Mouse (Mus musculus) intestine, embryonic 14.5 days (tissue): ENCODE measurements at regions not wholly inside any gene's neighbourhood (a gene's known extent, or its start where the extent isn't known, plus 50 kb on each side); places are given as distances from the start of the nearest gene placed in this dataset.

Experiments
- ATAC-seq: fragments of 200-750 bp; cut with Nextera tagmentation; replicated peaks from 2 replicates; pipeline ENCODE4 v1.8.0; 2017; ENCODE audit warnings: low read depth, moderate number of reproducible peaks, moderate TSS enrichment, moderate library complexity; ENCODE audit not compliant: low FRiP score, low TSS enrichment
- DNase-seq: peaks from one replicate; pipeline ENCODE4 v3.0.0-alpha.2; 2018; ENCODE audit warnings: low spot score
- H3K27ac ChIP-seq: fragments of 300-500 bp; sonication (generic); 2 replicates; pipeline ENCODE4 v1.5.1; 2014; ENCODE audit warnings: low read depth, mild to moderate bottlenecking, control low read depth
- H3K27me3 ChIP-seq: fragments of 300-500 bp; sonication (generic); replicated peaks from 2 replicates; pipeline ENCODE4 v1.6.1; 2014; ENCODE audit warnings: low read length, control low read depth; ENCODE audit not compliant: control insufficient read depth, insufficient read depth
- H3K36me3 ChIP-seq: fragments of 300-500 bp; sonication (generic); 2 replicates; pipeline ENCODE4 v1.6.1; 2014; ENCODE audit warnings: low read length, control low read depth; ENCODE audit not compliant: control insufficient read depth, insufficient read depth
- H3K4me1 ChIP-seq: fragments of 300-500 bp; sonication (generic); replicated peaks from 2 replicates; pipeline ENCODE4 v1.6.1; 2014; ENCODE audit warnings: low read length, control low read depth, mixed read lengths; ENCODE audit not compliant: control insufficient read depth, insufficient read depth
- H3K4me2 ChIP-seq: fragments of 300-500 bp; sonication (generic); 2 replicates; pipeline ENCODE4 v1.6.1; 2014; ENCODE audit warnings: low read length
- H3K4me3 ChIP-seq: fragments of 300-500 bp; sonication (generic); 2 replicates; pipeline ENCODE4 v1.5.1; 2014; ENCODE audit warnings: low read depth, low read length, control low read depth, mixed read lengths
- H3K9ac ChIP-seq: fragments of 300-500 bp; sonication (generic); 2 replicates; pipeline ENCODE4 v1.6.1; 2014; ENCODE audit warnings: mild to moderate bottlenecking, low read length
- H3K9me3 ChIP-seq: fragments of 300-500 bp; sonication (generic); 2 replicates; pipeline ENCODE4 v1.6.1; 2016; ENCODE audit warnings: low read length, control low read depth; ENCODE audit not compliant: control insufficient read depth
- WGBS: fragments of 180-500 bp; shearing (Covaris S2); extraction: QIAGEN DNeasy Blood & Tissue Kit; methylation state at CpG from one replicate; pipeline ENCODE4 v1.1.7; 2014; 5-methylcytosine and 5-hydroxymethylcytosine counted together

DNA sequence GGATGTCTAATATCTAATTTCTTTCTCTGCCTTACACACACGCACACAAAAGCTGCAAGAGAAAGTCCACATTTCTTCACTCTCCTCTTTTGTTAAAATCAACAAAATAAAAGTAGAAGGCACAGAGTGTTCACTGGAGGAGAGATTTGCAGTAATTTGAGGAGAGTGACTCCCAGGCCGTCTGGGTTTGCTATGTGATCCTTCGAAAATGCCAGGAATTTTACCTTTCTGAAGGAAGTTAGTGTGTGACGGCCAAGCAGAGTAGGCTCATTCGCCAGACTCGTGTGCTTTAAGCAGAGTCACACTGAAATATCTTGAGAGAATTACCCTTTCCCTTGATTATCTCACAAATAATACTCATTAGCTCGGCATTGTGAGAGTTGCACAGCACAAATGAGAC is 216.0 kb downstream of the Rnd3 start:
- ATAC-seq = no peak
- Histone ChIP-seq H3K4me1 (no peaks in the 10 kb centered on the region), H3K27me3 (no peaks in the 10 kb centered on the region), H3K9me3 (no peaks in the 10 kb centered on the region), H3K9ac (no peak overlapping the region), H3K4me3 (no peak overlapping the region), H3K4me2 (no peak overlapping the region), H3K36me3 (no peaks in the 10 kb centered on the region), H3K27ac (no peak overlapping the region)
- no peak for DNase-seq
- whole genome bisulfite sequencing = 36% methylated on average over 7 of the region's 7 CpGs

DNA sequence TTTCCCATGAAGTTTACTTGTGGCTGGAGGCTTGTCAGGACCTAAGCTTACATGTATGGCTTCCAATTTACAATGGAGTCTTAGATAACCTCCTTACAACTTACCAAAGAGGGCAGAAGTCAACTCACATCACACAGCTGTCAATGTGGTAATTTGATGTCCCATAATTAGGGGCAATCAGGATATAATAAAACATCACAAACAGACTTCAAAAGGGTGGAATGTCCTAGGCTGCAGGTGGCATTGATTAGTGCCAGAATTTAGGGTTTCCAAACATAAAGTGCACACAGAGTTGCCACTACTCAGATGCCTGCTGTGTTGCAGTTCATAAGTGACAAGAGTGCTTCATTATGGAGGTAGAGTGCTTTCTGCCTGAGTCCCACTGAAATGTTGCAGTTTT is 227.9 kb downstream of the Rnd3 start:
- ATAC-seq (no peak), DNase-seq (no peak)
- Histone ChIP-seq H3K9ac (no peak overlapping the region), H3K9me3 (no peaks in the 10 kb centered on the region), H3K4me3 (no peak overlapping the region), H3K27ac (no peak overlapping the region), H3K27me3 (no peaks in the 10 kb centered on the region), H3K4me1 (no peaks in the 10 kb centered on the region), H3K4me2 (no peak overlapping the region), H3K36me3 (no peaks in the 10 kb centered on the region)

DNA sequence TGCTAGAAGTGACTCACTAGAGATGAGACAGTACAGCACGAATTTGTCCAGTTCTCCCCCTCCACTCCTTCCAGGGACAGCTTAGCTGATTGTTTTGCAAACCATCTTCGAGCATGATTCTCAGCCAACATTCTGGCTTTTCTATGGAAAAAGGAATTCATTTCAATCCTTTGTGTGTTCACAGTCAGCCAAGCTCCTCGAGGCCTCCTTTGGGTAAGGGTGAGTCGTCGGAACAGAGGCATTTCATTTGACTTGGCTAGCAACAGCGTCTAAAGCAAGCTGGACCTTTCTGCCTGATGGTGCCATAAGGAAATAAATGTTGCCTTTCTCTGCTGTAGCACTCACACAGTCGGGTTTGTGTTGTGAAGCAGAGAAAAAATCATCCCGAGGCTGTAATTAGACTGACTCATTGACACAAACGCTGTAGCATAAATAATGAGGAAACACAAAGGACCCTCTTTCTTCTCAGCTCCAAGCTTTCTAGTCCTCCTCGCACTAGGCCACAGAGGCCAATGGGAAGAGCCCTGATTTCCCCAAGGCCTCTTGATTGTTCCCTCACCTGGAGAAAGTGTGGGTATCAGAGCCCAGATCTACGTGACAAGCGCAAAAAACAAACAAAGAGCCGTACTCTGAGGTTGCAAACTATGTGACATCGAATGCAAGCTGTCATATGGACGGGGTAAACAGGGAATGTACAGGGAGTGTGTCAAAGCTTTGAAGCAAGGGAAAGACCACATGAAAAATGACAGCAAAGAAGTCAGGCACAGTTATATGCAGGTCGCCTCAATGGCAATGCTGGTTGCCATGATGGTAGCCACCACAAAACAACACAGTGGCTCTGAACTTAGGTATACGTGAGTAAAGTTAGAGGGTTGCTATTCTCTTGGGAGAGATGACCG is 232.3 kb downstream of the Rnd3 start:
- Histone ChIP-seq H3K9me3 (no peaks in the 10 kb centered on the region), H3K27me3 (no peaks in the 10 kb centered on the region), H3K4me3 (no peak overlapping the region), H3K36me3 (no peaks in the 10 kb centered on the region), H3K4me1 (no peaks in the 10 kb centered on the region), H3K27ac (no peak overlapping the region), H3K4me2 (no peak overlapping the region), H3K9ac (no peak overlapping the region)
- ATAC-seq = no peak
- 69% methylated on average over 18 of the region's 18 CpGs for WGBS
- peak; percentile 52 for DNase-seq

DNA sequence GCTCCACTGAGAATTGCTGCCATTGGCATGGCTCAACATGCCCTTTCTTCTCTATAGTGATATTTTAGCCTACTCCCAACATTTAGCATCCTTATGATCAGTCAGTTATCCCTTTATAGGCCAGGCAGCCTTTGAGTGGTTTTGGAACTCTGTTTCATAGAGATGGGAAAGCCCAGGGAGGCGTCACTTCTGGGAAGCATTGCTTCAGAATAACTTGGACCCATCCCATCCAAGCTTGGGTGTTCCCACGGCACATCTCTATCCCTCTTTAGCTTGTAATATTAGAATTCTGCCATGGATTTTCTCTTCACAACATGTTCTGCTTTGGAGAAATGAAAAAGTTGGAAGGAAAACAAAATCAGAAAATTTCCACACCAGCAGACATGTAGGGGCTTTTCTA is 233.8 kb downstream of the Rnd3 start:
- DNase-seq (no peak), ATAC-seq (no peak)
- Histone ChIP-seq H3K9ac (no peak overlapping the region), H3K27ac (no peak overlapping the region), H3K4me1 (no peaks in the 10 kb centered on the region), H3K36me3 (no peaks in the 10 kb centered on the region), H3K4me3 (no peak overlapping the region), H3K27me3 (no peaks in the 10 kb centered on the region), H3K4me2 (no peak overlapping the region), H3K9me3 (no peaks in the 10 kb centered on the region)
- WGBS = 91% methylated on average over 2 of the region's 2 CpGs

DNA sequence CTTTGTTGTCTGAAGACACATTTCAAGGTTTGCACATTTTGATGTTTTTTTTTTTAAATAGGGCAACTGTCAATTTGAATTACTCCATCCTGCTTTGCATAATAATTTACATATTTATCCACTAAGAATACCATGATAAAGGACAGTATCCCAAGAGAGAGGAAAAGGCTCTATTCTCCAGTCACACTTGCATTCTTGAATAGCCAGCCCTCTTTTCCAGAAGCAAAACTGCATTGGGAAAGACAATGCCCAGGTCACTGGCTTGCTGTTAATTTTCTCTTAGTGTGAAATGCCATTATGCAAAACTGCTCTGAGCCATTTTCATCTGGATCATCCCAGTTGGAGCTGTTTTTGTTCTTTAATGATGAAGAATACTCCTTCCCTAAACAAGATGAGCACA is 234.7 kb downstream of the Rnd3 start:
- Histone ChIP-seq H3K4me2 (no peak overlapping the region), H3K36me3 (no peaks in the 10 kb centered on the region)
- ATAC-seq = no peak

DNA sequence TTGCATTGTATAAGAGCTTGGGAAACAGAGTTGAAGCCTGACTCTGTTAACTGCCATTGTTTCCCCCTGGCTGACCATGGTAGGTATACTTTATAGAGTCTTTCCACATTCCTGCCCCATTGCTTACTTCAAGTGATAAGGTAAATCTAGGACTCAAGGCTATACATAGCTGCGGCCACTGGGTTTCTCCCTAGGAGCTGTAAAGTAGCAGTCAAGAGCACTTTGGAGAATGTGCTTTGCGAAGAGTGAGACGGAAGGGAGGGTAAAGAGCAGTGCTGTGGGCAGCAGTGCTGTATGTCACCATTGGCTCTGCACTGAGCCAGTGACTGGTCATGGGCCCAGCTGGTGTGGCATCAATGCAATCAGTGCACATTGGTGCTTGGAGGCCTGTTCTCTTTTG is 240.1 kb downstream of the Rnd3 start:
- no peaks in the 10 kb centered on the region for H3K36me3 ChIP-seq
- H3K4me1 ChIP-seq = no peaks in the 10 kb centered on the region
- no peak overlapping the region for H3K4me3 ChIP-seq
- no peaks in the 10 kb centered on the region for H3K27me3 ChIP-seq
- DNase-seq (no peak), ATAC-seq (no peak)
- no peak overlapping the region for H3K9ac ChIP-seq
- 65% methylated on average over 3 of the region's 3 CpGs for WGBS
- no peaks in the 10 kb centered on the region for H3K9me3 ChIP-seq
- no peak overlapping the region for H3K27ac ChIP-seq
- H3K4me2 ChIP-seq = no peak overlapping the region

More for the DNA sequence above, 234.7 kb downstream of the Rnd3 start:
- Histone ChIP-seq H3K27ac (no peak overlapping the region), H3K9me3 (no peaks in the 10 kb centered on the region), H3K4me1 (no peaks in the 10 kb centered on the region), H3K9ac (no peak overlapping the region), H3K27me3 (no peaks in the 10 kb centered on the region), H3K4me3 (no peak overlapping the region)
- DNase-seq = no peak

DNA sequence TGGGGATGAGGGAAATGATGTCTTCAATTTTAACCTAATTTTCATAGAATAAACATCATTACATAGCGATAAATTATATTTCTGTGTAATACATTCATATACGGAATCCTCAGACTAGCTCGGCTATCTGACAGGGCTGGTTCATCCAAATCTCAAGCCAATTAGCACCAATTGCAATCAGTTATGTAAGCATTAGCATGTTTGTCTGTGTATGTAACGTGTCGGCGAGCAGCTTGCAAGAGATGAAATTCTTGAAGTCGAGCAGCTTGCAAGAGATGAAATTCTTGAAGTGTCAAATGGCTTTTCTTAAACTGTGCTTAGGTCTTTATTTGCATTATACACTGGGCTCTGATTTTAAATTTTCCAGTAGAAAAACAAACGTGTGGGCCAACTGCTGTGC is 246.2 kb downstream of the Rnd3 start:
- no peaks in the 10 kb centered on the region for H3K27me3 ChIP-seq
- no peak overlapping the region for H3K9ac ChIP-seq
- no peak overlapping the region for H3K27ac ChIP-seq
- H3K9me3 ChIP-seq = no peaks in the 10 kb centered on the region
- DNase-seq = no peak
- no peak overlapping the region for H3K4me3 ChIP-seq
- H3K4me1 ChIP-seq = no peaks in the 10 kb centered on the region
- WGBS = 73% methylated on average over 8 of the region's 8 CpGs
- ATAC-seq = no peak
- H3K36me3 ChIP-seq = no peaks in the 10 kb centered on the region
- no peak overlapping the region for H3K4me2 ChIP-seq

DNA sequence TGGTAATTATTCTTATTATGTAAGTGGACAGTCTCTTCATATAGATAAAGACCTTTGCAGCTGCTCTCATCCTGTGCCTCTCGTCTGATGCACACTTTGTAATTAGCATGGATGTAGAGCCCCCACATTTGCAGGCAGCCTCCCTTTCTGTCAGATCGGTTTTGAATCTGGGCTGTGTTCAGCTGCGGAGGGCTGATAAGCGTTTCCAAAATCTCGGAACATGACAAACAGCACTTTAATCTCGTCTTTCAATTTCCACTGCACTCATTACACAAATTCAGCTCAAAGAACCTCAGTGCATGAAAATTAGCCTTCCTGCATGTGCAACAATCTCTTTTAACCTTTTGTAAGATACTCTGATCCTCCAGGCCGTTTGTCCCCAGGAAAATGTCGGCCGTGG is 246.7 kb downstream of the Rnd3 start:
- 79% methylated on average over 9 of the region's 9 CpGs for WGBS
- Histone ChIP-seq H3K27me3 (no peaks in the 10 kb centered on the region), H3K4me2 (no peak overlapping the region), H3K27ac (no peak overlapping the region), H3K4me1 (no peaks in the 10 kb centered on the region), H3K9me3 (no peaks in the 10 kb centered on the region), H3K4me3 (no peak overlapping the region), H3K9ac (no peak overlapping the region), H3K36me3 (no peaks in the 10 kb centered on the region)
- ATAC-seq = no peak
- no peak for DNase-seq

DNA sequence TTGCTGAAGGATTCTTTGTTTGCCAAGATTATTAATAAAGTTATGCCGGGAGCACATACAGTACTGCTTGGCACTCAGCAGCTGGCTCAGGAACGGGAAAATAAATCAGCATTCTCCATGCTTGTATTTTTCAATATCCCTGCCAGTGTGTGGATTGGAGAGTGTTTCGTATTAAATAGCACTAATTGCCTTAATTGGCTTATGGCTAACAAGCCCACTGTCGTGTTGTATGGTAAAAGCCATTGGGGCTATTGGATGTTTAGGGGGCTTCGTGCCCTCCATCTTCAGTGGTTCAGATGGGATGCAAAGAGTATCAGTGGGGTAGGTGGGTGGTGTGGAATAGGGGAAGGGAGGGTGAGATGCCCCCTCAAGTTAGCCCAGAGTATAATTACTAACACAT is 259.9 kb downstream of the Rnd3 start:
- DNase-seq (no peak), ATAC-seq (no peak)
- Histone ChIP-seq H3K27ac (no peak overlapping the region), H3K4me2 (no peak overlapping the region), H3K9me3 (no peaks in the 10 kb centered on the region), H3K9ac (no peak overlapping the region), H3K4me1 (no peaks in the 10 kb centered on the region; the same call in 1 of the 2 replicates), H3K36me3 (no peaks in the 10 kb centered on the region), H3K4me3 (no peak overlapping the region), H3K27me3 (no peaks in the 10 kb centered on the region)
- WGBS = 74% methylated on average over 5 of the region's 5 CpGs
